Mouse (Mus musculus): ENCODE data around the gene Pcbp1. TPM values are rescaled to one million over a fixed set of nuclear protein-coding genes. Genes with fewer than 3 reads are reported as not detected.

Pcbp1 gene
- total and polyA plus RNA-seq, 3 experiments, result 74.2 to 385 TPM; not detected in 1

- TF ChIP-seq NRF1 (IDR thresholded peaks at IDR 0.05; ENCODE audit: insufficient read depth, low read depth, low read length, poor library complexity, severe bottlenecking) (peak; percentile 35; the same call in 1 of the 2 replicates), USF2 (IDR thresholded peaks at IDR 0.05; ENCODE audit: borderline replicate concordance in 1 of 2, insufficient read depth in 1 of 2, low read depth in 1 of 2, low read length in 2 of 2) (no peak), ZC3H11A (IDR thresholded peaks at IDR 0.05; ENCODE audit: low read depth, low read length) (no peak), POLR2AphosphoS5 (IDR thresholded peaks at IDR 0.05; ENCODE audit: borderline replicate concordance, low read depth, low read length) (no peak), MYC (IDR thresholded peaks at IDR 0.05; ENCODE audit: low read depth, low read length) (peak; percentile 98), KAT2A (conservative IDR thresholded peaks at IDR 0.05; ENCODE audit: low read depth, low read length) (no peak; the same call in 1 of the 2 replicates), ZNF384 (IDR thresholded peaks at IDR 0.05; ENCODE audit: low read depth, low read length) (0 out of 2 replicates have a peak, but pooled peaks have one; percentile 47), MYB (IDR thresholded peaks at IDR 0.05; ENCODE audit: low read depth, low read length) (no peak), EP300 (IDR thresholded peaks at IDR 0.05; ENCODE audit: low read depth in 1 of 2, low read length in 2 of 2) (0 out of 4 replicates have a peak, but pooled peaks of 1 of the 2 experiments have one; percentile 15), JUND (IDR thresholded peaks at IDR 0.05; ENCODE audit: low read depth, low read length) (no peak), MXI1 (IDR thresholded peaks at IDR 0.05; ENCODE audit: low read depth, low read length) (peak; percentile 76; the same call in 1 of the 2 replicates), MAX (IDR thresholded peaks at IDR 0.05; ENCODE audit: low read length) (peak; percentile 83), POLR2A (IDR thresholded peaks at IDR 0.05; ENCODE audit: control insufficient read depth in 1 of 2, insufficient read depth in 1 of 2, low read depth in 1 of 2, low read length in 2 of 2, poor library complexity in 1 of 2) (peak; percentile 83 to 93; a peak in 3 of 4 replicates), RCOR1 (IDR thresholded peaks at IDR 0.05; ENCODE audit: low read depth, low read length) (0 out of 2 replicates have a peak, but pooled peaks have one; percentile 15), ETS1 (IDR thresholded peaks at IDR 0.05; ENCODE audit: low read depth, low read length) (peak; percentile 46; the same call in 1 of the 2 replicates), GATA1 (IDR thresholded peaks at IDR 0.05; ENCODE audit: low read depth, low read length) (no peak), ELF1 (IDR thresholded peaks at IDR 0.05; ENCODE audit: low read depth, low read length) (no peak)
Measured at GRCm38 (mm10) chr6:86526961-86527740, 1.0 kb upstream of the Pcbp1 start (continued).

GRCm38 (mm10) chr6:86525646-86526031 lies 482 bp downstream of the Pcbp1 start:
- peak overlapping the region; percentile 96 for H3K27ac ChIP-seq (ENCODE audit: control insufficient read depth, low read depth, low read length)
- TF ChIP-seq POLR2A (IDR thresholded peaks at IDR 0.05; ENCODE audit: control insufficient read depth in 1 of 2, insufficient read depth in 1 of 2, low read depth in 1 of 2, low read length in 2 of 2, poor library complexity in 1 of 2) (peak; percentile 27 to 39; a peak in 2 of 4 replicates), SIN3A (IDR thresholded peaks at IDR 0.05; ENCODE audit: low read length) (0 out of 2 replicates have a peak, but pooled peaks have one; percentile 5), MAFK (IDR thresholded peaks at IDR 0.05; ENCODE audit: borderline replicate concordance, low read depth, low read length) (no peak), MYC (IDR thresholded peaks at IDR 0.05; ENCODE audit: low read depth, low read length) (peak; percentile 46; the same call in 1 of the 2 replicates)
- peak overlapping the region; percentile 100 for H3K9ac ChIP-seq (ENCODE audit: control insufficient read depth, low read depth, low read length, poor library complexity, severe bottlenecking)
- no peaks in the 10 kb centered on the region for H3K9me3 ChIP-seq (replicated peaks; ENCODE audit: insufficient read depth, low read length)
- no peaks in the 10 kb centered on the region for H3K27me3 ChIP-seq (ENCODE audit: control insufficient read depth in 1 of 2, insufficient read depth in 2 of 2, low read length in 2 of 2)
- H3K4me1 ChIP-seq (ENCODE audit: control insufficient read depth in 1 of 2, insufficient read depth in 2 of 2, low read length in 2 of 2), result peaks cover 9 to 10% of the 10 kb centered on the region in 2 experiments; a peak in 3 of 4 replicates
- H3K79me2 ChIP-seq (ENCODE audit: control insufficient read depth, insufficient read depth, low read length, poor library complexity), result peaks cover 40% of the 10 kb centered on the region
- peaks cover 3 to 17% of the 10 kb centered on the region in 2 experiments for H3K36me3 ChIP-seq (ENCODE audit: control insufficient read depth in 1 of 2, insufficient read depth in 2 of 2, low read length in 2 of 2)
- peak; percentile 81 for DNase-seq (ENCODE audit: low read depth, low spot score)
- peak overlapping the region; percentile 88 to 91 for H3K4me3 ChIP-seq (ENCODE audit: control insufficient read depth in 1 of 2, insufficient read depth in 1 of 2, low read depth in 2 of 2, low read length in 2 of 2)
